Mouse (Mus musculus) heart, postnatal 0 days (tissue): ENCODE measurements at regions not wholly inside any gene's neighbourhood (a gene's known extent, or its start where the extent isn't known, plus 50 kb on each side); places are given as distances from the start of the nearest gene placed in this dataset.

Source experiments
- ATAC-seq: fragments of 200-750 bp; cut with Nextera tagmentation; 2 replicates; pipeline ENCODE4 v1.8.0; 2017; ENCODE audit warnings: low read depth, moderate number of reproducible peaks, moderate library complexity; ENCODE audit not compliant: insufficient read depth
- DNase-seq: peaks from one replicate; pipeline ENCODE4 v3.0.0-alpha.2; 2016; ENCODE audit warnings: low spot score
- H3K27ac ChIP-seq: fragments of 300-500 bp; sonication (generic); 2 replicates; pipeline ENCODE4 v1.5.1; 2014; ENCODE audit warnings: low read depth, mild to moderate bottlenecking
- H3K27me3 ChIP-seq: fragments of 300-500 bp; sonication (generic); 2 replicates; pipeline ENCODE4 v1.6.1; 2014; ENCODE audit warnings: low read length, mixed read lengths; ENCODE audit not compliant: control insufficient read depth, insufficient read depth
- H3K36me3 ChIP-seq: fragments of 300-500 bp; sonication (generic); replicated peaks from 2 replicates; pipeline ENCODE4 v1.6.1; 2014; ENCODE audit warnings: low read length, mixed read lengths; ENCODE audit not compliant: control insufficient read depth, insufficient read depth
- H3K4me1 ChIP-seq: fragments of 300-500 bp; sonication (generic); 2 replicates; pipeline ENCODE4 v1.6.1; 2014; ENCODE audit warnings: antibody characterized with exemption; ENCODE audit not compliant: control insufficient read depth, insufficient read depth
- H3K4me2 ChIP-seq: fragments of 300-500 bp; sonication (generic); 2 replicates; pipeline ENCODE4 v1.6.1; 2014; ENCODE audit warnings: low read depth, mild to moderate bottlenecking, low read length, moderate library complexity
- H3K4me3 ChIP-seq: fragments of 300-500 bp; sonication (generic); 2 replicates; pipeline ENCODE4 v1.5.1; 2014; ENCODE audit warnings: low read depth, low read length
- H3K9ac ChIP-seq: fragments of 300-500 bp; sonication (generic); replicated peaks from 2 replicates; pipeline ENCODE4 v1.6.1; 2014; ENCODE audit warnings: low read depth, low read length, mixed read lengths
- H3K9me3 ChIP-seq: fragments of 300-500 bp; sonication (generic); replicated peaks from 2 replicates; pipeline ENCODE4 v1.6.1; 2016; ENCODE audit warnings: low read length; ENCODE audit not compliant: control insufficient read depth
- CTCF ChIP-seq: IDR thresholded peaks from 2 replicates; pipeline ENCODE4 v1.5.1; 2016; ENCODE audit warnings: antibody characterized with exemption, control low read depth, low read depth
- EP300 ChIP-seq: IDR thresholded peaks from 2 replicates; pipeline ENCODE4 v1.6.1; 2016; ENCODE audit warnings: antibody characterized with exemption, low read depth
- WGBS: fragments of 180-500 bp; shearing (Covaris S2); extraction: QIAGEN DNeasy Blood & Tissue Kit; methylation state at CpG from one replicate; pipeline ENCODE4 v1.1.7; 2014; 5-methylcytosine and 5-hydroxymethylcytosine counted together

GRCm38 (mm10) chr6:31216206-31217059, 182.1 kb upstream of the Mkln1 start:
- Histone ChIP-seq H3K4me3 (peak overlapping the region; percentile 60), H3K4me2 (peak overlapping the region; percentile 83), H3K36me3 (no peaks in the 10 kb centered on the region), H3K9me3 (no peaks in the 10 kb centered on the region), H3K27me3 (peaks cover 21% of the 10 kb centered on the region), H3K27ac (no peak overlapping the region), H3K9ac (peak overlapping the region; percentile 49; the same call in 1 of the 2 replicates), H3K4me1 (peaks cover 6% of the 10 kb centered on the region; the same call in 1 of the 2 replicates)
- WGBS, result under 1% methylated on average over 90 of the region's 100 CpGs
- DNase-seq (peak; percentile 58), ATAC-seq (peak; percentile 57)
- TF ChIP-seq CTCF (no peak), EP300 (no peak)

GRCm38 (mm10) chr6:31217060-31217541, 181.4 kb upstream of the Mkln1 start:
- Histone ChIP-seq H3K27me3 (peaks cover 21% of the 10 kb centered on the region), H3K4me3 (peak overlapping the region; percentile 60), H3K4me1 (peaks cover 6% of the 10 kb centered on the region), H3K9ac (0 out of 2 replicates have a peak overlapping the region, but pooled peaks have one; percentile 49), H3K36me3 (no peaks in the 10 kb centered on the region), H3K27ac (no peak overlapping the region), H3K4me2 (peak overlapping the region; percentile 83), H3K9me3 (no peaks in the 10 kb centered on the region)
- ATAC-seq (no peak), DNase-seq (no peak)
- 0% methylated on average over 20 of the region's 20 CpGs for whole genome bisulfite sequencing
- TF ChIP-seq EP300 (no peak), CTCF (no peak)

GRCm38 (mm10) chr6:31217641-31218138, 180.8 kb upstream of the Mkln1 start:
- Histone ChIP-seq H3K9ac (peak overlapping the region; percentile 28), H3K27me3 (peaks cover 21% of the 10 kb centered on the region)
- ATAC-seq, result 0 out of 2 replicates have a peak, but pooled peaks have one; percentile 7

GRCm38 (mm10) chr6:31218139-31218750, 180.3 kb upstream of the Mkln1 start:
- Histone ChIP-seq H3K4me3 (peak overlapping the region; percentile 60), H3K4me1 (peaks cover 6% of the 10 kb centered on the region), H3K9ac (peak overlapping the region; percentile 28), H3K27me3 (peaks cover 21% of the 10 kb centered on the region), H3K36me3 (no peaks in the 10 kb centered on the region), H3K9me3 (no peaks in the 10 kb centered on the region), H3K27ac (no peak overlapping the region; the same call in 1 of the 2 replicates), H3K4me2 (peak overlapping the region; percentile 83)
- 1% methylated on average over 40 of the region's 40 CpGs for WGBS
- ATAC-seq, result peak; percentile 15; the same call in 1 of the 2 replicates
- DNase-seq, result peak; percentile 39
- no peak for TF ChIP-seq CTCF
- no peak for TF ChIP-seq EP300

More at GRCm38 (mm10) chr6:31217641-31218138, 180.8 kb upstream of the Mkln1 start:
- Histone ChIP-seq H3K27ac (no peak overlapping the region), H3K4me3 (peak overlapping the region; percentile 60), H3K4me1 (peaks cover 6% of the 10 kb centered on the region), H3K4me2 (peak overlapping the region; percentile 83), H3K36me3 (no peaks in the 10 kb centered on the region), H3K9me3 (no peaks in the 10 kb centered on the region)
- 0% methylated on average over 25 of the region's 25 CpGs for WGBS
- DNase-seq, result peak; percentile 63
- TF ChIP-seq CTCF, result no peak
- TF ChIP-seq EP300, result no peak

GRCm38 (mm10) chr6:31218880-31219279, 179.7 kb upstream of the Mkln1 start:
- ATAC-seq, result no peak
- Histone ChIP-seq H3K4me1 (peaks cover 6% of the 10 kb centered on the region), H3K4me2 (peak overlapping the region; percentile 83), H3K27ac (no peak overlapping the region), H3K27me3 (peaks cover 21% of the 10 kb centered on the region), H3K4me3 (peak overlapping the region; percentile 60), H3K9ac (no peak overlapping the region), H3K9me3 (no peaks in the 10 kb centered on the region), H3K36me3 (no peaks in the 10 kb centered on the region)
- 50% methylated on average over 8 of the region's 8 CpGs for WGBS
- TF ChIP-seq EP300, result no peak
- no peak for TF ChIP-seq CTCF
- no peak for DNase-seq
